Mouse (Mus musculus) gastrocnemius, postnatal 10 days (tissue): Measurements from ENCODE around the gene Btbd2. TPM values are rescaled to one million over a fixed set of nuclear protein-coding genes. Genes with fewer than 3 reads are reported as not detected.
"Not testable (repeated sequence)": the region's sequence is repeated elsewhere in the genome, so short reads cannot be mapped to it uniquely, and the experiment has no call there.

ENCODE experiments used
- DNase-seq: peaks from one replicate; pipeline ENCODE4 v3.0.0; 2021; ENCODE audit warnings: mixed read lengths
- total RNA-seq, 2 experiments: library from RNA; stranded (reverse); gene quantifications; 2 replicates each; pipeline ENCODE4 v1.2.3; 2021

The Btbd2 gene
- total RNA-seq, 2 experiments from 2014 or later: 39.9 to 40.3 TPM

DNA sequence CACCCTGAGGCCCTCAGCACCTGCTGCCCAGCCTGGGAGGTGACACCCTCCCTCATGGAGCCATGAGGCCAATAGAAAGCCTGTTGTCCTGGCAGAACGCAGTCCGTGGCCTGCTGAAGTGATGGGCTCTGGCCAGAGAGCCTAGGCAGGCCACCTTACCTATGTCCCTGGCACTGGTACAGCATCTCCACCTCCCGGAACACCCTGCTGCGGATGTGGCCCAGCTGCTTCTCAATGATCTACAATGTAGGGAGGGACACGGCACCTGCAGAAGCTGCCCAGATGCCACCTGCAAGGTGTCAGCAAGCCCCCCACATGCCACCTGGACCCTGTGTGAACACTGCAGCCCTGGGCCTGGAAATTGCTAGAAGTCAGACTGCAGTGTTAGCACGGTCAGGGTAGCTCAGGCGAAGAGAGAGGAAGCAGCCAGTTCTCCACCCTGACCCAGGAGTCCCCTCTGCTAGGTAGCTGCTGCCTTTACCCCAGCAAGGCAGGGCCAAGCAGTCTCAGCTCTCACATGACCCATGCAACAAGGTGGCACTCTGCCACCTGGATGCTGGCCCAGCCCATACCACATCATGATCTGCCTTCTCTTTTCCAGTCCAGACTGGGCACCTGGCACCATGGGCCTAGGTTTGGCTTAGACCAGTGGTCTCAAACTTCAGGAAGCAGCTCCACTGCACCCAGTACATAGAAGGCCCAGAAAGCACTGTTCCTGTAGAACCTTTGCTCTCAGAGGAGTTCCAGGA, 13.0 kb upstream of the Btbd2 start:
- DNase-seq: peak; percentile 72

GRCm38 (mm10) chr10:80669018-80669417, 12.1 kb upstream of the Btbd2 start:
- DNase-seq: no peak

GRCm38 (mm10) chr10:80668614-80669013, 11.7 kb upstream of the Btbd2 start:
- peak; percentile 76 for DNase-seq

- DNase-seq: peak; percentile 55
Observed at GRCm38 (mm10) chr10:80666837-80667412, 10.1 kb upstream of the Btbd2 start.

DNA sequence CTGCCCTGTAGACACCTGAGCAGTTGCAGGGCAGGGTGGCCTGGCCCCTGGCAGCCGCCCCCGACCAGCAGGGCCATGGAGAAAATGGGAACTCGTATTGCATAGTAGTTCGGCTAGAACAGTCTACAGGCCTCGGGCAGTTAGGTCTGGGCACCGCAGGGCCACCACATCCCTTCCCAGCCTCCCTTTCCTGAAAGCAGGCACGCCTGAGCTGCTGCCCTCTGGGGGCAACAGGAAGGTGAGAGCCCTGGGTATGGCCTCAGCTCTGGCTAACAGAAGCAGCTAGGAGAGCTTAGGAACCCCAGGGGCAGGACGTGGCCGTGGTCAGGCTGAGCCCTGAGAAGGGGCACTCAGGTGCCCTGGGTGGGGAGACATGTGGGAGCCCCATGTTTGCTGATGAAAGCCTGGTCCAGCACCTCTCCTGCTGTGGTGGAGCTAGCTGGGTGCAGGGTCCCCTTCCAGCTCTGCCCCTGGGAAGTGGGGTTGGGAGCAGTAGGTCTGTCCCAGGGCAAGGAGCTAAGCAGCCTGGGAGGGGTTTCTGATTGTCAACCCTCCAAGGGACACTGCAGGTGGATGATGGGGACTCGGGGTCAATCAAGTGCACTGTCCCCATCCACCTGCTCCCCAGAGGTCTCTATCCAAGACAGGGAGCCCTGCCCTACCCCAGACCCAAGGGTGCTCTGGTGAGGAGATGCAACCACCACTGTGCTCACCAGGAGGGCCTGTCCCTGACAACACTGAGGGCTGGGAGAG, 9.3 kb upstream of the Btbd2 start:
- DNase-seq: no peak

DNA sequence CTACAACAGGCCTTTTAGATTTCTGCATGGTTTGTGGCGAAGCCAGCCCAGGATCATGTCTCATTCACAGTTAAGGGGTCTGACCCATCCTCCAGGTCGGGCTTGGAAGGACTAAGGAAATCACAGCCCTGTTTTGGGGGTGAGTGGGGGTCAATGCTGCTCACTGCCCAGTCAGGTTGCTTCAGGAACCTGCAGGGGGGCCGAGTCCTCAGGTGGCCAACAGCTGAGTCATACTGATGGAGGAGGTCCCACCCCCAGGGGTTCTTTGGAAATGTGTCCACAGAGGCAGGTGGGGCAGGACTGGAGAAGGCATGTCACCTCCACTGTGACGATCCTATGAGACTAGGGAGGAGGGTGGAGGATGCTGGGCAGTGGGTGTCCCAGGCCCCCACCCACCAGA, 8.6 kb upstream of the Btbd2 start:
- DNase-seq: no peak

DNA sequence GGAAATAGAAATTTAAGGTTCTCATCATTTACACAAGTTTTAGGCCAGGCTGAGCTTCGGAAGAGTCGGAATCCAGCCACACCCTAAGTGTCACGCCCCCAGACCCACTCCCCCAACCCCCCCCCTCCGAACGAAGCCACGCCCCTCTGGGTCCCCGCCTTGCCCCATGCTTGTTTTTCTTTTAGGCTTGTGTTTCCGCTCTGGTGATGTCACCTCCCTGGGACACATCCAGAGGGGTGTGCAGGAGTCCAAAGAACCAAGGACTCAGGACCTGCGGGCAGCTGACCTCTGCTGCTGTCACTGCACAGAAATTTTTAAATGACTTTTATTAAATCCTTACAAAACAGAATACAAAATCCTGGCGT, 8.1 kb upstream of the Btbd2 start:
- peak; percentile 83 for DNase-seq

DNA sequence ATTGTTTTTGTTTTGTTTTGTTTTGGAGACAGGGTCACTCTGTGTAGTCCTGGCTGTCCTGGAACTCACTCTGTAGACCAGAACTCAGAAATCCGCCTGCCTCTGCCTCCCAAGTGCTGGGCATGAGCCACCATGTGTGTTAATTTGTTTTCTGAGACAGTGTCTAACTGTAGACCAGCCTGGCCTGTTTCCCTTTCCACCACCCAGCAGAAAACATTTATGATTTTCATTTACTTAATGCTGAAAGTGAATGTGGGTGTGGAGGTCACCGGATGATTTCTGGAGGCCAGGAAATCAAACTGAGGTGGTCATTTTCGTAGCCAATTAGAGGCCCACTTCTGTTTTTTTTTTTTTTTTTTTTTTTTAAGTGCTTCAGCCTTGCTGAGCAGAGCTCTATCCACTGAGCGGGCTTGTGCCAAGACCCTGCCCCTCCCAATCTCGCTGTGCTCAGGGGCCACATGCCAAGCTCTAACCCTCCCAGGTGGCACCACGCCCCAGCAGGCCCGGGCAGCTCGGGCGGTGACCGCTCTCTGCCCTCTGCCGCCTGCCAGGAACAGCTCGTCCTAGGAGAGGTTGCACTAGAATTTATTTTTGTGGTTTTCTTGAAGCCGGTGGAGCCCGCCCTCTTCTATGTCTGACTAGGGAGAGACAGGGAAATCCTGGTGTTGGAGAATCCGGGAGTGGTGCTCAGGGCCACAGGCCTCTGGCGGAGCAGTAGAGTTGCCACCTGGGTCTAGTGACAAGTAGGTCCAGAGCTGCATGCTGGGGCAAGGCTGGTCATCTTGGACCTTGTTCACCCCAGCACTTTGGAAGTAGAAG, 7.5 kb upstream of the Btbd2 start:
- peak; percentile 88 for DNase-seq

DNA sequence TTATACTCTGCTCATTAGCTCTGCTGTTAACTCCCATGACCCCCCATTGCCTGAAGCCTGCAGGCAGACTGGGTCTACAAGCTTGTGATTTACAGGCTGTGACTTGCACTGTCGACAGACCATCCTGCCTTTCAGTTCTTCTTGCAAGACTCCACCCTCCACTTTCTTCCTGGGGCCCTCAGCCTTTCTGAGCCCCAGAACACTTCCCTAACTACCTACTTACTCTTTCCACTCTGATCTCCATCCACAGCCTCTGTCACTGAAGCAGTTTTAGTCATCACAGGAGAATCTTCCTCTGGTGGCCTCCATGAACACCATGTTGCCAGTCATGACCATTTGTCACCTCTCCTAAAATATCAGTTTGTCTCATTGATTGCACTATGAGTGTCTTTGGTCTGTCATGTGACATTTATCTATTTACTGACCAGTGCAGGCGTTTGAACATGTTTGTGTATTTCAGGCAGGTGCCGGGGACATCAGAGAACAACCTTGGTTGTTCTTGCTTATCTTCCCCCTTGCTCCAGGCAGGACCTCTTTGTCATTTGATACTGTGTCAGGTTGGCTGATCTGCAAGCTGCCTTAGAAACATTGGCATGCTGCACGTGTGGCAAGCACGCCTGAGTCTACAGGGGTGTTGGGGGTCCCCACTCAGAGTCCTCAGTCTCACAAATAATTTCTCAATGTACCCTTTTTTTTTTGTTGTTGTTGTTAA, 6.8 kb upstream of the Btbd2 start:
- DNase-seq: no peak

DNA sequence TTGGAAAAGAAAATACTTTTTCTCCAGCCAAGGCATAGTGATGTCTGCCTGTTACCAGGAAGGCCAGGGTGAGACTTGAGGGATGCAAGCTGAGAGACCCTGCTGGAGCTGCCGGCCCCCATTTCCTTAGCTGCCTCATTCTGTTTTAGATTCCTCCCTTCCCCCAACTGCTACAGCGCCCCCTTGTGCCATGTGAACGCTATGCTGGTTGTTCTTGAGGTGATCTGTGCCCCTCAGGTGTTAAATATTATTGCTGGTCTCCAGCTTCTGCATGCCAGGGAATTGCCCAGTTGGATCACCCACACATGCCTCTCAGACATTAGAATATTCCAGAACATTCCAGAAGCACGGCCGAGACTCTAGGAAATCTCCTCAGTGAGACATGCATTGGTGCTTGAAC, 4.3 kb upstream of the Btbd2 start:
- DNase-seq: peak; percentile 57

GRCm38 (mm10) chr10:80659213-80659612, 2.3 kb upstream of the Btbd2 start:
- peak; percentile 83 for DNase-seq

DNA sequence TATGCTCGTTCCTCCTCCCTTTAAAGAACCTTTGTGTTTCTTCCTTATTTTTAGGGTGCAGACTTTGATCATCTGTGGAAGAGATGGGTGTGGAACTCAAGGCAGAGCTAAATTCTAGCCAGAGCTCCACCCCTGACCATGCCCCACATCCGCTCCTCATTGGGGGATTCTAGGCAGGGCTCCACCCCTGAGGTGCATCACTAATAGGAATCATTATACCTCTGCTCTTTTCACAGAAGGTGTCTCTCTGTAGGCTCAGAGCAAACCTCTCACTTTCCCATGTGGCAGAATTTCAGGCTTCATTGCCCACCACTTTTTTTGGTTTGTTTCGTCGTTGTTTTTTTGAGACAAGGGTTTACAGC, 2.0 kb upstream of the Btbd2 start:
- no peak for DNase-seq

GRCm38 (mm10) chr10:80658194-80658840, 1.4 kb upstream of the Btbd2 start:
- no peak for DNase-seq

DNA sequence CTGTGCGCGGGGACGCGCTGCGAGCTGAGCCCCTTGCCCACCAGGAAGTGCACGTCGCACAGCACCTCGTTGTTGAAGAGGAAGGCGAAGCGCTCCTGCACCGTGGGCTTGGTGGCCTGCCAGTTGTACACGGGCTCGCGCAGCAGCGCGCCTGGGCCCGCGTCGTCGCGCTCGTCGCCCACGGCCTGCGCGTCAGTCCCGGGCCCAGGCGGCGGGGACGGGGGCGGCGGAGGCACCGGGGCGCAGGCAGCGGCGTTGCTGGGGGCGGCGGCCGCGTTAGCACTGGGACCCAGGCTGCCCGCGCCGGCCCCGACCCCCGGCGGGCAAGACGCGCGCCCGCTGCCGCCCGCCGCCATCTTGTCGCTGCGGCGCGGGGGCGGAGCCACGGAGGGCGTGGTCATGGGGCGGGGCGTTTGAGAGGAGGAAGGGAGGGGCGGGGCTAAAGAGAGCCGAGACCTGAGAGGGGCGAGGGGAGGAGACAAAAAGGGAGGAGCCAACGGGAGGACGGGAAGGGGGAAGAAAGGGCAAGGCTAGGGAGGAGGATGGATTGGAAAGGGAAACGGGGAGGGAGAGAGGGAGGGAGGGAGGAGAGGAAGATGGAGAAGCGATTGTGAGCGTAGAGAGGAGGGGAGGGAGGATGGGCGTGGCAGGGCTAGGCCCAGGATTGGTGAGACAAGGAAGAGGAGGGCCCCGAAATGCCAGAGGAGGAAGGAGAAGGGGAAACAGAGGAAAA, 575 bp downstream of the Btbd2 start:
- peak; percentile 99 for DNase-seq

- DNase-seq: no peak
Observed at GRCm38 (mm10) chr10:80655406-80656129, 1.3 kb downstream of the Btbd2 start.

DNA sequence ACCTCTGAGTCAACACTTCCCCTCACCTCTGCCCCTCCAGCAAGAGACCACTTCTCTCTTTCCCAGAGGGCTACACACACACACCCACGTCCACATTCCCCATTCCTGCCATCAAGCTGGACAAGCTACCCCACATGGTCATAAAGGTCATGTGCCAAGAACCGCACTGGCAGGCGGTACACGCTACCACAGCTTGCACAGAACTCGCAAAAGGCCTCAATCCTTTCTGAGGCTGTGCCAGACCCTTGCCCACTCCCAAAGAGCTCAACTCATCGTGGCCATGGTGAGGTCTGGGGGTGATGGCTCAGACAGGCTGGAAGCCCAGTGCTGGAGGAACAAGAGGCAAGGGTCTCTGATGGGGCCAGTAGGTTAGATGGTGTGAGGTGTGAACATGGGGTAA, 2.0 kb downstream of the Btbd2 start:
- DNase-seq: no peak

DNA sequence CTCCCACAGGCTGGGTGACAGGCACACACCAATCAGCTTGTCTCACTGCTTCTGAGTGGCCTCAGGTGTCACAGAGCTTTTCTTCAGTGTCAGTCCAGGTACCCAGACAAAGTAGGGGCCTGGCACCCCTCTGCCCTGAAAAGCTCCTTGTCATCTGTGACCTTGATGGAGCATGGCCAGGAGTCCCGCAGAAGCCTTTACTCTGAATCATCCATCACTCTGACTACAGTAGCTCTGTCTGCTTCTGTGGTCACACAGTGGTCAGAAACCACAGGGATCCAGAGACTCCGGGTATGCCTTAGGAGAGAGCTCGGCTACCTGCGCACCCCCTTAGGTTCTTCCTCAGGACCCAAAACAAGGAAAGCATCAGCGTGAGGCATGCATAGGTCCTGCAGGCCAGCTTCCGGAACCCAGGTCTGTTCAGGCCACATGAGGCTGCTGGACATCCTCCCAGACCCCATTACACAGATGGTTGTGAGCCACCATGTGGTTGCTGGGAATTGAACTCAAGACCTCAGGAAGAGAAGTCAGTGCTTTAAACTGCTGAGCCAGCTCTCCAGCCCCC, 3.6 kb downstream of the Btbd2 start:
- no peak for DNase-seq

GRCm38 (mm10) chr10:80650392-80650791, 6.5 kb downstream of the Btbd2 start:
- DNase-seq: no peak

GRCm38 (mm10) chr10:80649910-80650309, 7.0 kb downstream of the Btbd2 start:
- not testable (repeated sequence) for DNase-seq

GRCm38 (mm10) chr10:80646936-80647335, 9.9 kb downstream of the Btbd2 start:
- no peak for DNase-seq
